Mouse (Mus musculus) granulocyte monocyte progenitor cell, adult 5-6 weeks (primary cell): ENCODE results near the gene Tmem37. TPM values are rescaled to one million over a fixed set of nuclear protein-coding genes. Genes with fewer than 3 reads are reported as not detected.
A peak's percentile ranks its signal among the peaks of the same experiment; 100 is the strongest.

Experiments used
- ATAC-seq: replicated peaks from 2 replicates; pipeline ENCODE4 v1.8.0; 2016; ENCODE audit warnings: mild to moderate bottlenecking, moderate TSS enrichment, inconsistent platforms; ENCODE audit not compliant: poor library complexity, severe bottlenecking
- total RNA-seq, 2 experiments: library from RNA; stranded (forward) in 1 of 2; stranded (reverse) in 1 of 2; fragments of 200-712, 200-1000 nt in 1 of 2; fragments of >200 nt in 1 of 2; fragmentation: Nextera tagmentation in 1 of 2; gene quantifications; 2 replicates each; pipeline ENCODE4 v1.2.3; 2014 to 2017

Tmem37 gene
- total RNA-seq, 2 experiments from 2014 or later, result 1.3 TPM; not detected in 1

GRCm38 (mm10) chr1:120021951-120022350, 51.9 kb downstream of the Tmem37 start:
- ATAC-seq, result no peak

DNA sequence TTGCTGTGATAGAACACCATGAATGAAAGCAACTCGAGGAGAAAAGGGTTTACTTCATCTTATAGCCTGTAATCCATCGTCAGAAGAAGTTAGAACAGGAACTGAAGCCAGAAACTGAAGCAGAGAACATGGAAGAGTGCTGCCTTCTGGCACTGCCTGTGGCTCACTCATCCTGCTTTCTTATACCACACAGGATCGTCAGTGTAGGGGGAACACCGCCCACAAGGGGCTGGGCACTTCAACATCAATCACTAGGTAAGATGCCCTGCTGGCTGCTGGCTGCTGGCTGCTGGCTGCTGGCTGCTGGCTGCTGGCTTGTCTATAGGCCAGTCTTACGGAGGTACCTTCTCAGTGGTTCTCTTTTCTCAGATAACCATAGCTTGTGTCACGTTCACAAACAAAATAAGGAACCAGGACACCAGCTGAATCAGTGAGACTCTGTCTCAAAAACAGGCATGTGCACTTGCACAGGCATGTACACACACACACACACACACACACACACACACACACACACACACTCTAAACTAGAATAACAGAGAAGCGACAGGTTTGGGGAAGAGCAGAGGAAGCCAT, 53.5 kb downstream of the Tmem37 start:
- peak; percentile 54 for ATAC-seq

DNA sequence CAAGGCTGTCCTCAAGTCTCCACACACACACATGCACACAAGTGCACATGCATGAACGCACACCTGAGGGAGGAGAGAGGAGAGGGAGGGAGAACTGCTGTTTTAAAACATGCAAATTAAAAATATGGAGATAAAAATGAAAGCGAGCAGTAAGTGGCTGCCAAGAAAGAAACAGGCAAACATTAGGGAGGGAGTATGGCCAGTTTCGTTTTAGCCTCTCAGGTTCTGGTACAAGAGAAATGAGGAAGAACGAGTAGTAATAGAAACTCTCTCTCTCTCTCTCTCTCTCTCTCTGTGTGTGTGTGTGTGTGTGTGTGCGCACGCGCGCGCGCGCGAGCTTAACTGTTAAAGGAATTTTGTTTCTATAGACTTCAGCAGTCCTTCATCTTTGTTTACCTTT, 54.4 kb downstream of the Tmem37 start:
- peak; percentile 61 for ATAC-seq

GRCm38 (mm10) chr1:120018900-120019299, 55.0 kb downstream of the Tmem37 start:
- no peak for ATAC-seq

Other genes starting within 250 kb of the Tmem37 start
- gene Ptpn4, start 236.5 kb downstream of the Tmem37 start, total RNA-seq (2014; fragmentation: Nextera tagmentation), result 23.0 and 28.0 TPM in 2 replicates
- 13.6 and 20.3 TPM in 2 replicates for gene Ptpn4, start 236.5 kb downstream of the Tmem37 start, total RNA-seq (2017)
- gene Tmem177, start 160.9 kb downstream of the Tmem37 start, total RNA-seq (2014; fragmentation: Nextera tagmentation), result 4.6 and 5.6 TPM in 2 replicates
- 5.1 and 5.4 TPM in 2 replicates for gene Tmem177, start 160.9 kb downstream of the Tmem37 start, total RNA-seq (2017)
- gene Cfap221, start 76.8 kb downstream of the Tmem37 start, total RNA-seq (2014; fragmentation: Nextera tagmentation), result not detected in 2 replicates
- gene Cfap221, start 76.8 kb downstream of the Tmem37 start, total RNA-seq (2017), result not detected in 2 replicates
- not detected in 2 replicates for gene Sctr, start 67.2 kb downstream of the Tmem37 start, total RNA-seq (2014; fragmentation: Nextera tagmentation)
- not detected in 2 replicates for gene Sctr, start 67.2 kb downstream of the Tmem37 start, total RNA-seq (2017)
- 410 and 536 TPM in 2 replicates for gene Dbi, start 47.0 kb upstream of the Tmem37 start, total RNA-seq (2014; fragmentation: Nextera tagmentation)
- gene Dbi, start 47.0 kb upstream of the Tmem37 start, total RNA-seq (2017), result 307 and 413 TPM in 2 replicates
- gene 3110009E18Rik, start 47.1 kb upstream of the Tmem37 start, total RNA-seq (2014; fragmentation: Nextera tagmentation), result 11.4 and 12.2 TPM in 2 replicates
- gene 3110009E18Rik, start 47.1 kb upstream of the Tmem37 start, total RNA-seq (2017), result 2.2 and 4.5 TPM in 2 replicates
- gene Steap3, start 198.6 kb upstream of the Tmem37 start, total RNA-seq (2014; fragmentation: Nextera tagmentation), result 19.1 and 26.6 TPM in 2 replicates
- gene Steap3, start 198.6 kb upstream of the Tmem37 start, total RNA-seq (2017), result 4.8 and 6.2 TPM in 2 replicates